Mouse (Mus musculus) stomach, postnatal 0 days (tissue): ENCODE measurements around the gene Wrap53.

ENCODE experiments used
- CTCF ChIP-seq: IDR thresholded peaks from 2 replicates; pipeline ENCODE4 v1.5.1; 2016; ENCODE audit warnings: antibody characterized with exemption, low read depth, mild to moderate bottlenecking, moderate library complexity
- EP300 ChIP-seq: optimal IDR thresholded peaks from 2 replicates; pipeline ENCODE3; 2016; ENCODE audit warnings: antibody characterized with exemption

GRCm38 (mm10) chr11:69559183-69559582 is 20.9 kb downstream of the Wrap53 start:
- TF ChIP-seq CTCF (no peak), EP300 (no peak)
